Mouse (Mus musculus) cortical plate, adult 2 months (tissue): ENCODE results near the gene Hilpda. TPM values are rescaled to one million over a fixed set of nuclear protein-coding genes. Genes with fewer than 3 reads are reported as not detected.

Experiments used
- H3K27ac ChIP-seq: fragments of 200-500 bp; 2 replicates; pipeline ENCODE4 v1.5.1; 2012; ENCODE audit warnings: low read length, control low read depth, inconsistent platforms; ENCODE audit not compliant: insufficient read depth
- H3K4me1 ChIP-seq: fragments of 200-500 bp; 2 replicates; pipeline ENCODE4 v1.6.1; 2011; ENCODE audit warnings: low read length; ENCODE audit not compliant: control insufficient read depth, insufficient read depth
- H3K4me3 ChIP-seq: fragments of 200-500 bp; 2 replicates; pipeline ENCODE4 v1.5.1; 2011; ENCODE audit warnings: mild to moderate bottlenecking, low read length, control low read depth; ENCODE audit not compliant: insufficient read depth
- CTCF ChIP-seq: fragments of 200-500 bp; IDR thresholded peaks from 2 replicates; pipeline ENCODE4 v1.5.1; 2011; ENCODE audit warnings: mild to moderate bottlenecking, control low read depth, low read length; ENCODE audit not compliant: insufficient read depth; ENCODE audit errors: extremely low read depth
- POLR2A ChIP-seq: fragments of 200-500 bp; IDR thresholded peaks from 2 replicates; pipeline ENCODE4 v1.6.1; 2011; ENCODE audit warnings: mild to moderate bottlenecking, low read length, control low read depth; ENCODE audit not compliant: insufficient read depth; ENCODE audit errors: extremely low read depth
- polyA plus RNA-seq: library from polyadenylated mRNA; depleted of rRNA; stranded (reverse); fragments of >200 nt; gene quantifications from 2 replicates; pipeline ENCODE4 v1.2.3, GENCODE M21; 2012

Gene Hilpda
- polyA plus RNA-seq, 1 experiment: 12.9 TPM

GRCm38 (mm10) chr6:29270961-29271360 lies 1.3 kb upstream of the Hilpda start:
- Histone ChIP-seq H3K4me1 (no peaks in the 10 kb centered on the region), H3K27ac (no peak overlapping the region), H3K4me3 (no peak overlapping the region)
- TF ChIP-seq POLR2A: no peak
- no peak for TF ChIP-seq CTCF

GRCm38 (mm10) chr6:29276746-29277145 lies 4.5 kb downstream of the Hilpda start:
- H3K27ac ChIP-seq: no peak overlapping the region
- no peaks in the 10 kb centered on the region; the same call in 1 of the 2 replicates for H3K4me1 ChIP-seq
- TF ChIP-seq CTCF: no peak
- no peak for TF ChIP-seq POLR2A
- no peak overlapping the region for H3K4me3 ChIP-seq

GRCm38 (mm10) chr6:29278513-29279267 lies 6.4 kb downstream of the Hilpda start:
- Histone ChIP-seq H3K4me3 (no peak overlapping the region), H3K4me1 (no peaks in the 10 kb centered on the region; the same call in 1 of the 2 replicates), H3K27ac (no peak overlapping the region)
- TF ChIP-seq POLR2A (no peak), CTCF (peak; percentile 51)

- no peak within 1 kb of the TSS for H3K27ac ChIP-seq
- TF ChIP-seq POLR2A (no peak), CTCF (no peak)
- H3K4me3 ChIP-seq: no peak within 1 kb of the TSS
- no peaks in the 10 kb centered on the region; the same call in 1 of the 2 replicates for H3K4me1 ChIP-seq
These were observed 7.0 kb downstream of the Hilpda start, which contains the start of gene Fam71f2 for GRCm38 (mm10) chr6:29279293-29279692. Gene Fam71f2 (plus strand): TSS chr6:29279593.

GRCm38 (mm10) chr6:29280671-29281070 lies 8.4 kb downstream of the Hilpda start:
- Histone ChIP-seq H3K4me1 (no peaks in the 10 kb centered on the region; the same call in 1 of the 2 replicates), H3K4me3 (no peak overlapping the region), H3K27ac (no peak overlapping the region)
- TF ChIP-seq CTCF (no peak), POLR2A (no peak)

GRCm38 (mm10) chr6:29286870-29287269 lies 14.6 kb downstream of the Hilpda start:
- H3K27ac ChIP-seq: no peak overlapping the region
- H3K4me1 ChIP-seq: no peaks in the 10 kb centered on the region
- H3K4me3 ChIP-seq: no peak overlapping the region
- no peak for TF ChIP-seq CTCF
- no peak for TF ChIP-seq POLR2A

- Histone ChIP-seq H3K4me3 (no peak overlapping the region), H3K27ac (no peak overlapping the region), H3K4me1 (no peaks in the 10 kb centered on the region)
- no peak for TF ChIP-seq POLR2A
- no peak for TF ChIP-seq CTCF
These were observed 15.2 kb downstream of the Hilpda start for GRCm38 (mm10) chr6:29287481-29287880.

GRCm38 (mm10) chr6:29287944-29288343 lies 15.7 kb downstream of the Hilpda start:
- TF ChIP-seq CTCF (no peak), POLR2A (no peak)
- Histone ChIP-seq H3K27ac (no peak overlapping the region), H3K4me3 (no peak overlapping the region), H3K4me1 (no peaks in the 10 kb centered on the region)

GRCm38 (mm10) chr6:29288651-29289050 lies 16.4 kb downstream of the Hilpda start:
- Histone ChIP-seq H3K4me1 (no peaks in the 10 kb centered on the region), H3K4me3 (no peak overlapping the region), H3K27ac (no peak overlapping the region)
- TF ChIP-seq POLR2A: no peak
- no peak for TF ChIP-seq CTCF

- Histone ChIP-seq H3K4me3 (no peak overlapping the region), H3K4me1 (no peaks in the 10 kb centered on the region), H3K27ac (no peak overlapping the region)
- TF ChIP-seq POLR2A (no peak), CTCF (no peak)
These were observed 26.8 kb downstream of the Hilpda start for GRCm38 (mm10) chr6:29299112-29299511.

- TF ChIP-seq CTCF: no peak
- no peak for TF ChIP-seq POLR2A
- Histone ChIP-seq H3K4me1 (no peaks in the 10 kb centered on the region), H3K4me3 (no peak overlapping the region), H3K27ac (no peak overlapping the region)
These were observed 31.0 kb downstream of the Hilpda start for GRCm38 (mm10) chr6:29303251-29303650.
